Mouse (Mus musculus) kidney, adult 2 months (tissue): Measurements from ENCODE around the gene Rap1gap2.

Experiments
- CTCF ChIP-seq: fragments of 200-500 bp; conservative IDR thresholded peaks from 2 replicates; pipeline ENCODE4 v1.5.1; 2011; ENCODE audit warnings: low read depth, mild to moderate bottlenecking, control low read depth, low read length, moderate library complexity, mixed read lengths; ENCODE audit not compliant: insufficient read depth, insufficient read length
- POLR2A ChIP-seq: fragments of 200-500 bp; IDR thresholded peaks from one replicate; pipeline ENCODE4 v1.6.1; 2011; ENCODE audit warnings: low read depth, low read length, control low read depth

- no peak for TF ChIP-seq CTCF
- TF ChIP-seq POLR2A, result no peak
Measured at GRCm38 (mm10) chr11:74489239-74489638, 121.5 kb downstream of the Rap1gap2 start.
